Mouse (Mus musculus) lung, embryonic 15.5 days (tissue): ENCODE results near the gene Zfp524. TPM values are rescaled to one million over a fixed set of nuclear protein-coding genes. Genes with fewer than 3 reads are reported as not detected.

Experiments
- ATAC-seq: fragments of 200-750 bp; cut with Nextera tagmentation; 2 replicates; pipeline ENCODE4 v1.8.0; 2017; ENCODE audit warnings: moderate number of reproducible peaks, borderline replicate concordance; ENCODE audit not compliant: low FRiP score, low TSS enrichment; ENCODE audit errors: extremely low read depth
- H3K27ac ChIP-seq: fragments of 300-500 bp; sonication (generic); 2 replicates; pipeline ENCODE4 v1.5.1; 2015; ENCODE audit warnings: moderate library complexity, mild to moderate bottlenecking, inconsistent platforms
- H3K27me3 ChIP-seq: fragments of 300-500 bp; sonication (generic); 2 replicates; pipeline ENCODE4 v1.6.1; 2015; ENCODE audit warnings: inconsistent platforms
- H3K36me3 ChIP-seq: fragments of 300-500 bp; sonication (generic); 2 replicates; pipeline ENCODE4 v1.6.1; 2015; ENCODE audit warnings: inconsistent platforms
- H3K4me1 ChIP-seq: fragments of 300-500 bp; sonication (generic); 2 replicates; pipeline ENCODE4 v1.6.1; 2015; ENCODE audit warnings: inconsistent platforms
- H3K4me2 ChIP-seq: fragments of 300-500 bp; sonication (generic); 2 replicates; pipeline ENCODE4 v1.6.1; 2015; ENCODE audit warnings: inconsistent platforms, mild to moderate bottlenecking, moderate library complexity
- H3K4me3 ChIP-seq: fragments of 300-500 bp; sonication (generic); 2 replicates; pipeline ENCODE4 v1.5.1; 2015; ENCODE audit warnings: mild to moderate bottlenecking, inconsistent platforms
- H3K9ac ChIP-seq: fragments of 300-500 bp; sonication (generic); 2 replicates; pipeline ENCODE4 v1.6.1; 2015; ENCODE audit warnings: inconsistent platforms
- H3K9me3 ChIP-seq: fragments of 300-500 bp; sonication (generic); 2 replicates; pipeline ENCODE4 v1.6.1; 2016; ENCODE audit warnings: inconsistent platforms
- WGBS: fragments of 180-500 bp; shearing (Covaris S2); methylation state at CpG from one replicate; pipeline ENCODE4 v1.1.7; 2015; 5-methylcytosine and 5-hydroxymethylcytosine counted together
- polyA plus RNA-seq: library from polyadenylated mRNA; unstranded; fragments of >200 nt; fragmentation: Nextera tagmentation; extraction: Ambion mirVana; gene quantifications from 2 replicates; pipeline ENCODE4 v1.2.1, GENCODE M21; 2015

Zfp524 gene
- polyA plus RNA-seq = 15.8 TPM in 2 replicates

- Histone ChIP-seq H3K27me3 (no peaks in the 10 kb centered on the region), H3K9ac (peak within 1 kb of the TSS; percentile 78), H3K4me2 (peak within 1 kb of the TSS; percentile 54), H3K4me3 (peak within 1 kb of the TSS; percentile 77), H3K27ac (peak within 1 kb of the TSS; percentile 99), H3K4me1 (peaks cover 20% of the 10 kb centered on the region), H3K9me3 (no peaks in the 10 kb centered on the region), H3K36me3 (peaks cover 33% of the 10 kb centered on the region)
- WGBS = under 1% methylated on average over 42 of the region's 42 CpGs
- ATAC-seq = peak; percentile 87
Measured at GRCm38 (mm10) chr7:5014251-5015117, at the start of gene Zfp524, which contains the start of gene Fiz1. Zfp524 (plus strand) TSS chr7:5014415. Fiz1 (minus strand) TSS chr7:5014697.

GRCm38 (mm10) chr7:4964988-4965387, 49.2 kb upstream of the Zfp524 start:
- no peak for ATAC-seq
- H3K4me1 ChIP-seq = peaks cover 4% of the 10 kb centered on the region; the same call in 1 of the 2 replicates
- no peaks in the 10 kb centered on the region for H3K36me3 ChIP-seq
- no peak overlapping the region for H3K27ac ChIP-seq
- H3K4me3 ChIP-seq = no peak overlapping the region
- H3K4me2 ChIP-seq = no peak overlapping the region
- WGBS = 76% methylated on average over 5 of the region's 5 CpGs
- H3K9ac ChIP-seq = no peak overlapping the region
- no peaks in the 10 kb centered on the region for H3K9me3 ChIP-seq
- no peaks in the 10 kb centered on the region for H3K27me3 ChIP-seq

GRCm38 (mm10) chr7:4971068-4971467, 43.1 kb upstream of the Zfp524 start, which contains the start of gene Sbk3:
Sbk3 (minus strand) TSS chr7:4971168.
- WGBS = 42% methylated on average over 6 of the region's 6 CpGs
- no peaks in the 10 kb centered on the region for H3K9me3 ChIP-seq
- H3K9ac ChIP-seq = no peak within 1 kb of the TSS
- peak within 1 kb of the TSS; percentile 74 for H3K27ac ChIP-seq
- H3K36me3 ChIP-seq = no peaks in the 10 kb centered on the region
- H3K4me3 ChIP-seq = no peak within 1 kb of the TSS
- ATAC-seq = no peak
- no peak within 1 kb of the TSS for H3K4me2 ChIP-seq
- H3K4me1 ChIP-seq = peaks cover 14% of the 10 kb centered on the region; the same call in 1 of the 2 replicates
- H3K27me3 ChIP-seq = no peaks in the 10 kb centered on the region

GRCm38 (mm10) chr7:4971710-4972109, 42.5 kb upstream of the Zfp524 start:
- H3K36me3 ChIP-seq = no peaks in the 10 kb centered on the region
- peak; percentile 82 for ATAC-seq
- H3K9ac ChIP-seq = no peak overlapping the region

GRCm38 (mm10) chr7:4972321-4973047, 41.7 kb upstream of the Zfp524 start:
- H3K4me2 ChIP-seq = no peak overlapping the region
- H3K27ac ChIP-seq = peak overlapping the region; percentile 74
- no peak overlapping the region for H3K4me3 ChIP-seq
- no peak overlapping the region for H3K9ac ChIP-seq
- no peaks in the 10 kb centered on the region for H3K9me3 ChIP-seq
- peaks cover 14% of the 10 kb centered on the region; the same call in 1 of the 2 replicates for H3K4me1 ChIP-seq
- WGBS = 60% methylated on average over 18 of the region's 18 CpGs
- ATAC-seq = no peak
- H3K36me3 ChIP-seq = no peaks in the 10 kb centered on the region
- no peaks in the 10 kb centered on the region for H3K27me3 ChIP-seq

More at GRCm38 (mm10) chr7:4971710-4972109, 42.5 kb upstream of the Zfp524 start:
- no peaks in the 10 kb centered on the region for H3K9me3 ChIP-seq
- H3K27ac ChIP-seq = peak overlapping the region; percentile 74
- no peaks in the 10 kb centered on the region for H3K27me3 ChIP-seq
- 19% methylated on average over 7 of the region's 7 CpGs for WGBS
- no peak overlapping the region for H3K4me2 ChIP-seq
- H3K4me3 ChIP-seq = no peak overlapping the region
- peaks cover 14% of the 10 kb centered on the region; the same call in 1 of the 2 replicates for H3K4me1 ChIP-seq

- 38% methylated on average over 4 of the region's 4 CpGs for WGBS
- H3K27ac ChIP-seq = no peak overlapping the region
- H3K9me3 ChIP-seq = no peaks in the 10 kb centered on the region
- ATAC-seq = no peak
- H3K27me3 ChIP-seq = no peaks in the 10 kb centered on the region
- H3K4me3 ChIP-seq = no peak overlapping the region
- no peak overlapping the region for H3K9ac ChIP-seq
- H3K36me3 ChIP-seq = no peaks in the 10 kb centered on the region
- H3K4me2 ChIP-seq = no peak overlapping the region
- H3K4me1 ChIP-seq = peaks cover 14% of the 10 kb centered on the region; the same call in 1 of the 2 replicates
Measured at GRCm38 (mm10) chr7:4975455-4975854, 38.8 kb upstream of the Zfp524 start.

- Histone ChIP-seq H3K4me1 (peaks cover 8% of the 10 kb centered on the region; the same call in 1 of the 2 replicates), H3K27ac (no peak overlapping the region), H3K4me3 (no peak overlapping the region), H3K36me3 (no peaks in the 10 kb centered on the region), H3K27me3 (no peaks in the 10 kb centered on the region), H3K9ac (no peak overlapping the region), H3K4me2 (no peak overlapping the region), H3K9me3 (no peaks in the 10 kb centered on the region)
- 87% methylated on average over 7 of the region's 7 CpGs for WGBS
- ATAC-seq = no peak
Measured at GRCm38 (mm10) chr7:4976832-4977231, 37.4 kb upstream of the Zfp524 start.

- H3K27ac ChIP-seq = no peak overlapping the region
- H3K36me3 ChIP-seq = peaks cover 12% of the 10 kb centered on the region
- H3K9me3 ChIP-seq = no peaks in the 10 kb centered on the region
- H3K27me3 ChIP-seq = no peaks in the 10 kb centered on the region
- 0 out of 2 replicates have a peak, but pooled peaks have one; percentile 46 for ATAC-seq
- H3K4me3 ChIP-seq = no peak overlapping the region
- H3K4me1 ChIP-seq = no peaks in the 10 kb centered on the region
- WGBS = 45% methylated on average over 2 of the region's 2 CpGs
- no peak overlapping the region for H3K9ac ChIP-seq
- H3K4me2 ChIP-seq = no peak overlapping the region
Measured at GRCm38 (mm10) chr7:4988250-4988649, 26.0 kb upstream of the Zfp524 start.

- WGBS = 47% methylated on average over 55 of the region's 55 CpGs
- H3K4me1 ChIP-seq = peaks cover 22% of the 10 kb centered on the region
- no peak for ATAC-seq
- no peak overlapping the region for H3K4me2 ChIP-seq
- H3K9ac ChIP-seq = no peak overlapping the region
- H3K9me3 ChIP-seq = no peaks in the 10 kb centered on the region
- H3K27ac ChIP-seq = no peak overlapping the region
- no peaks in the 10 kb centered on the region for H3K27me3 ChIP-seq
- H3K36me3 ChIP-seq = peaks cover 19% of the 10 kb centered on the region
- no peak overlapping the region for H3K4me3 ChIP-seq
Measured at GRCm38 (mm10) chr7:4993347-4993998, 20.7 kb upstream of the Zfp524 start.

GRCm38 (mm10) chr7:4993999-4994788, 20.0 kb upstream of the Zfp524 start:
- H3K27me3 ChIP-seq = no peaks in the 10 kb centered on the region
- H3K9ac ChIP-seq = no peak overlapping the region
- peak overlapping the region; percentile 84 for H3K4me2 ChIP-seq
- peaks cover 22% of the 10 kb centered on the region for H3K4me1 ChIP-seq
- no peaks in the 10 kb centered on the region for H3K9me3 ChIP-seq
- ATAC-seq = no peak
- 57% methylated on average over 59 of the region's 59 CpGs for WGBS
- no peak overlapping the region for H3K27ac ChIP-seq
- no peak overlapping the region for H3K4me3 ChIP-seq
- peaks cover 19% of the 10 kb centered on the region for H3K36me3 ChIP-seq
